Mouse (Mus musculus) cerebellum, postnatal 4 days (tissue): ENCODE measurements around the gene 9930111J21Rik1.
"Not testable (repeated sequence)": the region's sequence is repeated elsewhere in the genome, so short reads cannot be mapped to it uniquely, and the experiment has no call there.

Experiments
- DNase-seq, 2 experiments: peaks; one replicate each; pipeline ENCODE4 v3.0.0; 2022; ENCODE audit warnings: low spot score in 2 of 2, mixed read lengths in 1 of 2

9930111J21Rik1 gene

GRCm38 (mm10) chr11:48979251-48979650 lies at the start of gene 9930111J21Rik1:
Gene 9930111J21Rik1 (minus strand): TSS chr11:48979398.
- not testable (repeated sequence) for DNase-seq

- DNase-seq, result not testable (repeated sequence)
Observed at GRCm38 (mm10) chr11:49012074-49012473, 32.9 kb upstream of the 9930111J21Rik1 start.

- DNase-seq, result not testable (repeated sequence)
Observed at GRCm38 (mm10) chr11:49006785-49007184, 27.6 kb upstream of the 9930111J21Rik1 start.

- DNase-seq, result not testable (repeated sequence)
Observed at GRCm38 (mm10) chr11:49006317-49006716, 27.1 kb upstream of the 9930111J21Rik1 start.

- DNase-seq, result not testable (repeated sequence)
Observed at GRCm38 (mm10) chr11:49000411-49000810, 21.2 kb upstream of the 9930111J21Rik1 start.

- not testable (repeated sequence) for DNase-seq
Observed at GRCm38 (mm10) chr11:48994018-48994417, 14.8 kb upstream of the 9930111J21Rik1 start, which contains the start of gene Tgtp1. Gene Tgtp1 (minus strand): TSS chr11:48994172.

- DNase-seq, result not testable (repeated sequence)
Observed at GRCm38 (mm10) chr11:48993296-48993695, 14.1 kb upstream of the 9930111J21Rik1 start.

GRCm38 (mm10) chr11:48991740-48992520 lies 12.7 kb upstream of the 9930111J21Rik1 start, which contains the start of gene Gm12185:
Gene Gm12185 (minus strand): TSS chr11:48992226.
- DNase-seq, result not testable (repeated sequence)

- DNase-seq, result not testable (repeated sequence)
Observed at GRCm38 (mm10) chr11:48989981-48990380, 10.8 kb upstream of the 9930111J21Rik1 start.

- DNase-seq, result not testable (repeated sequence)
Observed at GRCm38 (mm10) chr11:48988219-48988618, 9.0 kb upstream of the 9930111J21Rik1 start.

GRCm38 (mm10) chr11:48982848-48983247 lies 3.6 kb upstream of the 9930111J21Rik1 start:
- DNase-seq, result not testable (repeated sequence)

- not testable (repeated sequence) for DNase-seq
Observed at GRCm38 (mm10) chr11:48980052-48980451, 854 bp upstream of the 9930111J21Rik1 start.

- DNase-seq, result not testable (repeated sequence)
Observed at GRCm38 (mm10) chr11:48978240-48978939, 808 bp downstream of the 9930111J21Rik1 start, which contains the start of gene Olfr56. Gene Olfr56 (plus strand): TSS chr11:48978889.

GRCm38 (mm10) chr11:48974686-48975085 lies 4.5 kb downstream of the 9930111J21Rik1 start:
- DNase-seq, result not testable (repeated sequence)

- not testable (repeated sequence) for DNase-seq
Observed at GRCm38 (mm10) chr11:48946090-48946489, 33.1 kb downstream of the 9930111J21Rik1 start, which contains the start of gene Psme2b. Gene Psme2b (minus strand): TSS chr11:48946190.

GRCm38 (mm10) chr11:48939286-48939685 lies 39.9 kb downstream of the 9930111J21Rik1 start:
- DNase-seq, result not testable (repeated sequence)

GRCm38 (mm10) chr11:48935291-48935690 lies 43.9 kb downstream of the 9930111J21Rik1 start:
- not testable (repeated sequence) for DNase-seq

GRCm38 (mm10) chr11:48933923-48934322 lies 45.3 kb downstream of the 9930111J21Rik1 start:
- DNase-seq, result not testable (repeated sequence)

GRCm38 (mm10) chr11:48933422-48933821 lies 45.8 kb downstream of the 9930111J21Rik1 start:
- not testable (repeated sequence) for DNase-seq

GRCm38 (mm10) chr11:48928068-48928467 lies 51.1 kb downstream of the 9930111J21Rik1 start:
- DNase-seq, result not testable (repeated sequence)

- not testable (repeated sequence) for DNase-seq
Observed at GRCm38 (mm10) chr11:48926437-48926836, 52.8 kb downstream of the 9930111J21Rik1 start.

GRCm38 (mm10) chr11:48923818-48924217 lies 55.4 kb downstream of the 9930111J21Rik1 start:
- not testable (repeated sequence) for DNase-seq
